Mouse (Mus musculus) right cerebral cortex, postnatal 10 days (tissue): ENCODE results near the gene Lrrfip2.

Experiments used
- DNase-seq, 2 experiments: peaks; one replicate each; pipeline ENCODE4 v3.0.0; 2021; ENCODE audit warnings: low spot score in 2 of 2

The Lrrfip2 gene

DNA sequence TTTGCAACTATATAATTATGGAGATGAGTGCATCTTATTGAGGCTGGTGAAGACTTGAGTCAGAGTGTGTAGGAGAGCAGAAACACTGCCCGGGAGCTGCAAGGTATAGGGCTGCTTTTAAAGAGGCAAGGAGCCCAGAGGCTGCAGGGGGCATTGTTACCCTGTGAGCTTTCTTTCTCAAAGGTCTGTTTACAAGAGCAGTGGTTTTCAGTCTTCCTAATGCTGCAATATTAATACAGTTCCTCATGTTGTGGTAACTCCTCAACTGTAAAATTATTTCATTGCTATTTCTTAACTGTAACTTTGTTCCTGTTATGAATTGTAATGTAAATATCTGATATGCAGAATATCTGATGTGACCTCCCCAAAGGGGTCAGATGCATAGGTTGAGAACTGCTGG lies 104.2 kb downstream of the Lrrfip2 start:
- DNase-seq, result no peak

- no peak for DNase-seq
These were observed 106.0 kb downstream of the Lrrfip2 start for GRCm38 (mm10) chr9:111223406-111223805.

DNA sequence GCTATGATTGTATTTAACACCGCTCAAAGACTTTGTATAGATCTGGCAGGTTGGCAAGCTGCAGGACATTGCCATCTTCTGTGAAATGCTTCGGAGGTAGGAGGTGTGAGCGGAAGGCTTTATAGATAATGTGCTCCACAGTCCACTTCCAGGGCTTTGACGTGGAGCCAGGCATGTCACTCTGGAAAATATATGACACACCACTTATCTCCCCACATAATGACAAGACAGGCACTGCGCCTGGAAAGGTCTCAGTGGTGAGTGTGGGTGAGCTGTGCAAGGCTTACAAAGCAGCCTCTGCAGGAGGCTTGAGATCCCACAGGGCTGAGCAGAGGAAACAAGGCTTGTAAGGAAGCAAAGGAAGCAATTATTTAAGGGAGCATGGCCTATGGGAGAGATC lies 111.1 kb downstream of the Lrrfip2 start:
- no peak for DNase-seq

GRCm38 (mm10) chr9:111234701-111235100 lies 117.3 kb downstream of the Lrrfip2 start:
- DNase-seq, result no peak

DNA sequence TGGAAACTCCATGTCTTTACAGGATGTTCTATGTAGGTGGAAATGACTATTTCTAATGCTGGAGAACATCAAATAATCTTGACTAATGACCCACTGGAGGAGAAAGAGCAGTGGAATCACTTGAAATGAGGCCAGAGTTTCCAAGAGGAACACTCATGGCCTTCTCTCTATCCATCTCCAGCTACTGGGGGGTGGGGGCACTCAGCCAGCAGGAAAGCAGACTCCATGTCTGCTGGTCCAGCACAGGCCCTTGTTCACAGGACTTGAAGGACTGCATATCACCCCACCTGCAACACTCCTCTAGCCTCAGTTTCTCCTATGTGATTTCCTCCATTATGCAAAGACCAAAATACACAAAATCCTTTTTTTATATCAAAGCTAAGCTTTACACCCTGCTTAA lies 120.3 kb downstream of the Lrrfip2 start:
- DNase-seq, result no peak

- DNase-seq, result no peak
These were observed 122.4 kb downstream of the Lrrfip2 start for GRCm38 (mm10) chr9:111239821-111240220.

DNA sequence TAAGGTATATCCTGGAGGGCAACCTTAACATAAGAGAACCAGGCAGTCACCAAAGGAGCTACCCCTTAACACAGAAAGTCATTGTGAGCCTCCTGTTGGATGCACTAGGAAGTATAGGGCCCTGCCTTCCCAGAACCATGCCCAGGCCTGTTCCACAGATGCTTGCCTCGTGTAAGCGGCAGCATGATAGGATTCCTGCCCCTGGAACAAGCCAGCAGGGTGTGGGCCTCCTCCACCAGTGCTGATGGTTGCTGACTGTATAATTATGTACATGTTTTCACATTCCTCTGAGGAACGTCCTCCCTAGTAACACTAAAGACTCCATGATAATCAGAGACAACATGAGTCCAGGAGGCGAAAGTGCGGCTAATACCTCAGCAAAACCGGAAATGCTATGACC lies 126.0 kb downstream of the Lrrfip2 start:
- no peak for DNase-seq

GRCm38 (mm10) chr9:111245546-111245945 lies 128.2 kb downstream of the Lrrfip2 start:
- DNase-seq, result no peak

- DNase-seq, result no peak
These were observed 130.4 kb downstream of the Lrrfip2 start for GRCm38 (mm10) chr9:111247682-111248246.

GRCm38 (mm10) chr9:111252161-111252869 lies 134.9 kb downstream of the Lrrfip2 start:
- DNase-seq, result no peak

DNA sequence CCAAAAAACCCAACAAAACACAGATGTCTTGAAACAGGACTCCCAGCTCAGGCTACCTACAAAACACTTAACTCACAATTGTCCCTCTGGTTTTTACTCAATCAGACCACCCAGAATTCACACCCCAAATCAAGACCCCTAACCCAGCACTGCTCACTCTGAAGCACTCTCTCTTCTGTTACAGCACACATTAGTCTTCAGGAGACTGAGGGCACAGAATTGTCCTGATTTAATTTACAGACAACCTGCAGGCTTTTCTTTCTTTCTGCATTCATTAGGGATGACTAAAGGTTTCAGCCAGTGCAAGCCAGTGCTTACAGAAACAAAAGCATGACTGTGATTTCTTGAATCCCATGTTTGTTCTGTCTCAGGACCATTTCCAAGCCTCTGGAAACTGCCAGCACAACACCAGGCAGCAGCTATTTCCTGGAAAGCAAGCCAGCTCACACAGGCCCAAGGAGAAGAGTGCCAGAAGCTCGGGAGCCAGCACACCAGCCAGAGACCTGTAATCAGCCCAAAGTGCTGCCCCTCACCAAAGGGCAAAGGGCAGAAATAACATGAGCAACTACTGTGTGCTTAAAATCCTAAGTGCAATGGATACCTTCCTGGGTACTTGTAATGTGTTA lies 143.1 kb downstream of the Lrrfip2 start:
- peak; percentile 69 to 78 for DNase-seq

DNA sequence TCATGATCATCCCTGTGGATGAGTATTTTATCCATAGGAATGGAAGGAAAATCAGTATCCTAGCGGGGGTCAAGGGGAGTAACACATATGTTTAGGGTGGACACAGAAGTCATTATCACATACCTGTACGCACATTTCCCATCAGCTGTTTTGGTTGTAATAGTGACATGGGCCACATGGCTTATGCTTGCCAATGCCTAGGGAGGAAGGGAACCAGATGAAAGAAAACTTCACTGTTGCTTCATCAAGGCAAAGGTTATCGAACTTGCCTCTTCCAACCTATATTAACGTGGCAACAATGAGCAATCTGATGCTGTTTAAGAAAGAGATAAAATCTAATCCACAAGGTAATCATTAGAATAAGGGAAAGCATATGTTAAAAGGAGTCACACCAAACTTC lies 144.0 kb downstream of the Lrrfip2 start:
- DNase-seq, result no peak

- no peak for DNase-seq
These were observed 150.6 kb downstream of the Lrrfip2 start for GRCm38 (mm10) chr9:111267998-111268397.

DNA sequence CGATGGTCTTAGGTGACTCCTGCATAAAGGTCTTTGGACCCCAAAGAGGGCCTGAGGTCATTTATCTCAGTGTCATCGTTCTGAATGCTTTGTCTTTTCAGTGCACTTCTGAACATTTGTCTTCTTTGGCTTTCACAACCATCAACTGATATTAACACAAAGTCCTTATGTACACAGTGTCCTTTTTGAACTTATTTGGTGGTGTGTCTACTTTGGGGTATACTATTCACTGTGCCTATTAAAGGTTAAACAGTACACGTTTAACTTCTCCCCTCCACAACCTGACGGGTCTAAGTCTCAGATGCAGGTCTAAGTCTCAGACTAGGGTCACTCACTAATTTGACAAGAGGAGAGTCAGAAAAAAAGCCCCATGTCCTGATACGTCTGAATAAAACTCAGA lies 153.2 kb downstream of the Lrrfip2 start:
- no peak for DNase-seq

- no peak for DNase-seq
These were observed 153.7 kb downstream of the Lrrfip2 start for GRCm38 (mm10) chr9:111271056-111271433.

DNA sequence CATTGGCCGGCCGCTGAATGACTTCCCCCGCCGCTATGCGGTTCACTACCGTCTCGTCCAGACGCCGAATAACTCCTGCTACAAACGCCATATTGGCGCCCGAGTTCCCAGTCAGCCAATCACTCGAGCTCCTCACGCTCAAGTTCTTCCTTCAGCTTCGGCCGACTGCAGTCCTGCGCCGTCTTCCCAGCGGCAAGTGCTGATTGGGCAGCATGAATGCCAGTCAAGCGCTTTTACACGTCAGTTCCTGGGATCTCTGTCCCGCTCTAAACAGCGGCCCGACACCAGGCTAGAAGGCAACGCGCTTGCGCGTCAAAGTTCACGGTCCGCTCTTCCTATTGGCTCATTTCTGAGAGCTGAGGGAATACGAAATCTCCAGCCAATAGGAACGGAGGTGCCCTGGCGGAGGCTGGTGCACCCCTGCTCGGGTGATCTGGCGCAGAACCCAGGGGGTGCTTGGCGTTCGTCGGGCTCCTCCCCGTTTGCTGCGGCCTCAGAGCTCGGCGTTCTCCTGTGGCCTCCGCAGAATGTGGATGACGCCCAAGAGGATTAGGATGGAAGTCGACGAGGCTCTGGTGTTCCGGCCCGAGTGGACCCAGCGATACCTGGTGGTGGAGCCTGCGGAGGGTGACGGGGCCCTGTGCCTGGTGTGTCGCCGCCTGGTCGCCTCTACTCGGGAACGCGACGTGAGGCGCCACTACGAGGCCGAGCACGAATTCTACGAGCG lies 154.2 kb downstream of the Lrrfip2 start, which contains the start of the genes Mlh1 and Epm2aip1:
Mlh1 (minus strand) TSS at position 358 of the 727 bp plus-strand sequence.
Epm2aip1 (plus strand) TSS at position 496 of the 727 bp plus-strand sequence.
- DNase-seq, result peak; percentile 100

DNA sequence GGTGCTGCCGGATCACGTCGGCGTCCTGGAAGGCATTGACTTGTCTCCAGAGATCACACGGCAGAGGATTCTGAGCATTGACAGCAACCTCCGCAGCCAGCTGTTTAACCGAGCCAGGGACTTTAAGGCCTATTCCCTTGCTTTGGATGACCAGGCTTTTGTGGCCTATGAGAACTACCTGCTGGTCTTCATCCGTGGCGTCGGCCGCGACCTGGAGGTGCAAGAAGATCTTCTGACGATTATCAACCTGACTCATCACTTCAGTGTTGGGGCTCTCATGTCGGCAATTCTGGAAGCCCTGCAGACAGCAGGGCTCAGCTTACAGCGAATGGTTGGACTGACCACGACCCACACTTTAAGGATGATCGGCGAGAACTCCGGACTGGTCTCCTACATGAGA lies 155.0 kb downstream of the Lrrfip2 start:
- no peak for DNase-seq

DNA sequence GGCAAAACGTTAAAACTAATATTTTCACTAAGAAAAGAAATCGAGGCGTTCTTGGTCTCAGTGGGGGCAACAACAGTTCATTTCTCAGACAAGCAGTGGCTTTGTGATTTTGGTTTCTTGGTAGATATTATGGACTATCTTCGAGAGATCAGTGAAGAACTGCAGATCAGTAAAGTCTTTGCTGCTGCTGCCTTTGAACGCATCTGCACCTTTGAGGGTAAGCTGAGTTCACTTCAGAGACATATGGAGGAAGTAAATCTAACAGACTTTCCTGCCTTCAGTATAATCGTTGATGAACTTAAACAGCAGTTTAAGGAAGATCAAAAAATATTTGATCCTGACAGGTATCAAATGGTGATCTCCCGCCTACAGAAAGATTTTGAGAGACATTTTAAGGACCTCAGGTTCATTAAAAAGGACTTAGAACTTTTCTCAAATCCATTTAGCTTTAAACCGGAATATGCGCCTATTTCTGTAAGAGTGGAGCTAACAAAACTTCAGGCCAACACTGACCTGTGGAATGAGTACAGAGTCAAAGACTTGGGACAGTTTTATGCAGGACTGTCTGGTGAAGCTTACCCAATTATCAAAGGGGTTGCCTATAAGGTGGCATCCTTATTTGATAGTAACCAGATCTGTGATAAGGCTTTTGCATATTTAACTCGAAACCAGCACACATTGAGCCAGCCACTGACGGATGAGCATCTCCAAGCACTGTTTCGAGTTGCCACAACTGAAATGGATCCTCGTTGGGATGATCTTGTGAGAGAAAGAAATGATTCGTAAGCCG lies 155.8 kb downstream of the Lrrfip2 start:
- no peak for DNase-seq

DNA sequence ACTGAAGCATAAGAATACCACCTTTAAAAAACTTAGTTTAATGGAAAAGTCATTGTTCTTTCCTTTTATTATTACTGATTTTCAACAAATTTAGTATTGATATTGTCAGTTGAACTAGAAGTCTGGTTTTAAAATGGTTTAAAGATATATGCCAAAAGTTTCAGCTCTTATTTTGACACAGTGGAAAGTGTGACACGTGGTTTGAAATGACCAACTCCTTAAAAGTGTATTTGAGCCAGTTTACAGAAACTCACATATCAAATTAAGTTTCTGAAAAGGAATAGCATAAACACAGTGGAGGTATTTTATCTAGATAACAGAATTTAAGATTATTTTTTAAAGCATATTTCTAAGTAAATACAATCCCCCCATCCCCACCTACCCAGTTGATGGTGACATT lies 156.6 kb downstream of the Lrrfip2 start:
- no peak for DNase-seq

DNA sequence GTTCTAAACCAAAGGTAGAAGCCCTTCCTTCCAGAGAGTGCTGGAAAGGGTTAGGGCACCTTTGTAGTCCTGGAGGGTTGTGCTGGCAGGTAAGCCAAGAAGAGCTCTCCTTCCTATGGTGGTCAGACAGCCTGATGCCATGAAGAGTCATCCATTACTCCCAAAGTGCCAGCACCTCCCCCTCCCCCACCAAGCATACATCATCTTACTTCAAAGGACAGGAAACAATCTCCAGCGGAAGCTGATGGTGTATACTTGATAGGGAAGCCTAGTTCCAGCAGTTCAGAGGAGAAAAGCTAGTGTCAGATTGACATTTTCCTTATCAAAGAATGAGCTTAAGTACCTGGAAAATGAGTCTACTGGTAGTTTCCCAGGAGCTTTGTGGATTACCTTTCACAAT lies 157.8 kb downstream of the Lrrfip2 start:
- no peak for DNase-seq
